Mouse (Mus musculus) embryo, embryonic 11.5 days (tissue): Measurements from ENCODE around the gene Arnt2.

Source experiments
- DNase-seq: peaks from one replicate; pipeline ENCODE4 v3.0.0-alpha.2; 2012; ENCODE audit warnings: low read depth, low spot score

The Arnt2 gene

DNA sequence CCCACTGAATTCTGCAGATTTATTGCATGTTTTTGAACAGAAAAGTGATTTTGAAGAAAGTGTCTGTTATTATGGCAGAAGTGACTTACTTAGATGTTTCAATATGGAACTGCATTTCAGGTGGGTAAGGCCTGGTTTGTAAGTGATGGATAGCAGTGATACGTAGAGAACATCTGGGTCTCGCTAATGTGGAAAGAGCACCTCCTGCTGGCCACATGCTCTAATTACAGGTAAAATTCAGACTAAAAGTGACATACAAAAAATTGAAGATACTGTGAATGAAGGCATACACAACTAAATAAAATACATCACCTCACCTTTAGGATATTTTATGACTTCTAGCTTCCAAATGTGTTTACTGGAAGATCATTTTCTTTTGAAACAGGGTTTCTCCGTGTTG lies 66.8 kb downstream of the Arnt2 start:
- DNase-seq, result no peak

DNA sequence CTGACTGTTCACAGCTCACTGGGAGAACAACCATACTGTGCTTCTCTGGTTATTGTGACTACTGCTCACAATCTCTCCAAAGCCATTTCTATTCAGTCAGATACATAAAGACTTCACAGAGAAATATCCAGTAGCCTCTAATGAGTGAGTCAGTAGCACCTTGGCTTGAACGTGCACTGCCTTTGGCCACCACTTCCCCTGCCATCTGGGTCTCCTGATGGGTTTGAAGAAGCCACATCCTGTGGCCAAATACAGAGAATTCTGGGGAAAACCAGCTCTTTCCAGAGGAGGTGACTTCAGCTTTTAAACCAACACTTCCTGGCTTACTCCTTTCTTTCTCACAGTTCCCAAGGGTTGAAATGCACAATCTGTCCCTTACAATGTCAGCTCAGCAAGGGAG lies 69.0 kb downstream of the Arnt2 start:
- no peak for DNase-seq

DNA sequence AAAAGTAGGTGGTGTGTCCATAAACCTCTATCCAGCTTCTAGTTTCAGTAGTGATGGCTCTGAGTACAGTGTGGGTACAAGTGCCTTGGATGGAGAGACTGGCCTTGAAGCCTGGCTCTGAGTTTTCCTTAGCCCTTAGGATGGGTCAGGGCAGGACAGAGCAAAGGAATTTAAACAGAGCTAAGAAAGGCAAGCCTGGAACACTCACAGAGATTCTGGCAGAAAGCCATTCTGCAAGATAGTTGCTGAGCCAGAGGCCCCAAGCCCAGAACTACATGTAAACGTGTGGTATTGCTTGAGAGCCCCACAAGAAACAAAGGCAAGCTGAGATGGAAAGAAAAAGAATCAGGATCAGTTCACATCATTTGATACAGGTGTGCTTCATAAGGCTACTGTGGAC lies 70.8 kb downstream of the Arnt2 start:
- DNase-seq, result no peak

DNA sequence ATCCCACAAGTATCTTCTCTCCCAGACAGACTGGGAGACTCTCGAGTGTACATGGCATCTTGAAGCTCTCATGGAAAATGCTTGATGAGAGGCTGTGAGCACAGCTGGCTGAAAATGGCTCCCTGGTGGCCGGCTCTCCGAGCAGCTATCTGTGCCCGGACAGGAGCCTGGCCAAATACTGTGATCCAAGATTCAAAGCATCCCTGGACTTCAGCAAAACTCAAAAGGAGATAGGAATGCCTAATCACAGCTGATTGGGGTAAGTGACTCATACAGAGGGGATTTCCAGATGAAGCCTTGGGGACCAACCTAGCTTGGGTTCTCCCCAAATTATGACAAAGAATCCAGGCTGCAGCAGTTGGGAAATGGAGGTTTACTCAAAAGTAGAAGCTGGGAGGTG lies 72.2 kb downstream of the Arnt2 start:
- no peak for DNase-seq

DNA sequence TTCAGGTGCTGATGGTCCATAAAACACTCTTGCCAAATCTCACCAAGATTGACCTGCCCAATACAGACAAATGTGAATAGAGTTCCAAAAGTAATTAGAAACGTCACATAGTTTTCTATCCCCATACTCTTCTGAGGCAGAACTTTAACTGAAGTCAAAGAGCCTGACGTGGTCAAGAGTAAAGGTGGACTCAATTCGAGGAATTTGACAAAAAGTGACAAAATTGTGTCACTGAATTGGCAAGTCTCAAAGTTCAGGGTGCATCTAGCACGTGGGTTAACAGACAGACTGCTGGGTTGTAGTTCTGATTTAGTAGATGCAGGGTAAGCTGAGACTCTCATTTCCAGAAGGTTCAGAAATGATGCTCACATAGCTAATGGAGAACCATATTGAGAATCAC lies 73.1 kb downstream of the Arnt2 start:
- DNase-seq, result no peak

DNA sequence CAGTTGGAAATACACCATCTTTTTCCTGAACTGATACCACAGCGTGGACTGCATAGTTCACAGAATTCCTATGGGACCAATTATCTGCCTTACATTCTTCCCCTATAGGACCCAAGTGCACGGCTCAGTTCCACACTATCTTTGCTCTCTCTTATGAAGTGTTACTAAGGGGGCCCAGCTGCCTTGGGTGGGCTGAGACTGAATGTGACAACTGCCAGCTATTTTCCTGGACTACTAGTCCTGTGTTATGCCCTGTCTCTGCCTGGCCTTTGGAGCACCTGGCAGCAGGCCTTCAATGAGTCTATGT lies 73.4 kb downstream of the Arnt2 start:
- DNase-seq, result no peak

DNA sequence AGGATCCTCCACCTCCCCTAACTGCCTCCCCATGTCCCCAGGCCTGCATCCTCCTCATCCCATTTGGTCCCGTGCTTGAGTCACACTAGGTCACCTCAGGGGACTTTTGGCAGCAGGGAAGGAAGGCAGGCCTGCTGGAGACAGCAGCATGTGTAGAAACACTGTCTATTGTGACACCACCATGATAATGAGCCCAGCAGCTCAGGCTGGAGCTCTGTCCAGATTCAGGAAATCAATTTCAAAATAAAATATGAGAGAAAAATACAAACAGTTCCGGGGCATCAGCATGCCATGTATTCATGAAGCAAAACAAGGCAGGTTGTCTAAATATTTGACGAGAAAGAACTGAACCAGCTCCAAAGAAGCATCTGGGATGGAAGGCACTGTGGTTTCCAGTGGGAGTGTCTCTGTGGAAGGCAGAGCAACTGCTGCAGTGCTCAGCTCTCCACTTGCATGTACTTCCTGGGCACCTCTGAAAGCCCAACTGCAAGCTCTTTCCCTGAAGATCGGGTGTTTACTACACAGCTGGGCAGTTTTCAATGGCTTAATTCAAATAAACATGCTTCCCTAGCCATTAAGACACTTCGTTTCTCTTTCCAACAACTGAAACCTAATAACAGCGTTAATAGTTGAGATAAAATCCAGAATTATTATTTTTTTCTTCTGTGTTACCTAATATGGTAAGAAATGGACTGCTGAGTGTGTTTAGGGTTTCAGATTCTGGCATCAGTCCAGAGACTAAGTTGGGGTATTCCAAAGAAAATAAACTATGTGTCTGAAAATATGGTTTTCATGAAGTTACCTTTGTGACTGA lies 74.0 kb downstream of the Arnt2 start:
- DNase-seq, result no peak

DNA sequence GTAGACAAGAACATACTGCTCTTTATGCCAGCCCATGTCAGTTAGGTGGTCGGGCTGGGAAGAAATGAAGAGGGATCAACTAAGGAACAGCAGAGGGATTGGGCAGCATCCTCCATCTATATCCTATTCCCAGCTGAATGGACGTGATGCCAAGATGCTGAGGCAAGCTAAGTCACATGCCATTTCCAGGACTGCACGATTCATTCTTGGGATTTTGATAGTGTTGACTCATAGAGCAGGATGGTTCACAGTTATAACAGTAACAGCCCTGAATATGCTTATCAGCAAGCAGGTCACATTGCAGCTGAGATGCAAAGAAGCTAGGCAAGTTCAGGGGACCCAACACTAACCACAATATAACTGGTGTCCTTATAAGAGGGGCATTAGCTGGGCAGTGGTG lies 76.0 kb downstream of the Arnt2 start:
- DNase-seq, result no peak

DNA sequence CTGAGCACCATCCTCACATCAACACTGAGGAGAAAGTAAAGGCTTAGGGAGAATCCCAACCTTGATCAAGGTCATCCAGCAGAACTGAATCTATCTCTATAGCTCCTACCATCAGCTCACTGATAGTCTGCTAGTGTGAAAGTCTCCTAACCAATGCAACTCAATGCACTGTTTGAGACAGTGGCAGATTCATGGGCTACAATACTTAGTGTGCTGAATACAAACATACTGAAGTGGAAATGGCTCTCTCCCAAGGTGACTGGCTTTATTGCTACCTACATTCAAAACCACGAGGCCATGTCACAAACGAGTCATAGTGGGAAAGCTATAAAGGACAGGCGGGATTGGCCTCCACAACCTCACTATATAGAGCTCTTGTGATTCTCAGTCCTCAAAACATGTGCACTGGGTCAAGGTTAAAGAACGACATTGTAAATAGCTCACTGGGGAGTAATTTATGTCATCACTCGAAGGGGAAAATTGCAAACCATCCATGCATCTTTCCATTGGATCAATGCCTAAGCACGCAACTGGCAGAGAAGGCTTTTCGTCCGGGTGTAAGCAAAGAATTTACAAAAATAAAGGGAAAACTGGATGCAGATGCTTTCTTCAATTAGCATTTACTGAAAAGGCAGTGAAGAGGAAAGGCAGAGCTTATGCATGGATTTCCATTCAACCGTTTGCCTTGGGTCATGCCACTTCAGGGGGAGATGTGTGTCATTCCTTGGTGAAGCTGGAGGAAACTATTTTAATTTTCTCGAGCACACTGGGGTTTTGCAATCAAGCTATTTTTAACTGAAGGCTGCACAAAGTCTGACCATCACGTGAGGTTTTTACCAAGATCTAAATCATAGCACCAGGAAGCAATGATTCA lies 77.4 kb downstream of the Arnt2 start:
- no peak for DNase-seq

DNA sequence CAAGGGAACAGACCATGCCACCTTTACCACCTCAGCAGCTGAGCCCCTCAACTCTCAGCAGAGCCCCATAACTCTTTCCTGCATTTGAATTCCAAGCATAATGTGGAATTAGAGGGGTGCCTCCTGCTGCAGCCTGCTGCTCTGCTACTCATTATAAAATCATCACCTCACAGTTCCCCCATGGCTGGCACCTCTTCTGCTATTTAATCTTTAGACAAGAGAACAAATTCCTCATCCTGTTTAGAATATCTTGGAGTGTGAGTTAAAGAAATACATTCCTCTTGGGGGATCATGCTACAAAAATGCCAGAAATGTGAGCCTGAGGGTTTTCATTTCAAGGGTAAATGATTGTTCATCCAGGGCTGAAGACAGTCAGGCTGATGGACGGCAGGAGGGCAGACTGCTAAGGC lies 80.8 kb downstream of the Arnt2 start:
- DNase-seq, result no peak

DNA sequence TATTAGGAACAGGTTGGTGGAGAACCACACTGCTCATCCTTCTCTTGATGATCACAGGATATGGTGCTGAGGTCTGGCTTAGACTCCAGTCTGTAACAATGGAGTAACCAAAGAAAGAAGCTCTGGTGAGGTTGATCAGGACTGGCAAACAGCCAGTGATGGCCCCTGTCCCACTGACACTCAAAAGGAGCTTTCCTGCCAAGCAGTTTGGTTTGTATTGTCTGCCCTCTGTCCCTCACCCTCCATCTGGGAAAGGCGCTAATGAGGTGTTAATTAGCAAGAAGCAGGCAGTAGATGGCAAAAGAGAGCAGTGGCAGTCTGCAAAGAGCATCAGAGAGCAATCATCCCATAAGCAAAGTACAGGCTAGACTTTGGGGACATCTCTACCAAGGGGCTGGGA lies 81.2 kb downstream of the Arnt2 start:
- no peak for DNase-seq

DNA sequence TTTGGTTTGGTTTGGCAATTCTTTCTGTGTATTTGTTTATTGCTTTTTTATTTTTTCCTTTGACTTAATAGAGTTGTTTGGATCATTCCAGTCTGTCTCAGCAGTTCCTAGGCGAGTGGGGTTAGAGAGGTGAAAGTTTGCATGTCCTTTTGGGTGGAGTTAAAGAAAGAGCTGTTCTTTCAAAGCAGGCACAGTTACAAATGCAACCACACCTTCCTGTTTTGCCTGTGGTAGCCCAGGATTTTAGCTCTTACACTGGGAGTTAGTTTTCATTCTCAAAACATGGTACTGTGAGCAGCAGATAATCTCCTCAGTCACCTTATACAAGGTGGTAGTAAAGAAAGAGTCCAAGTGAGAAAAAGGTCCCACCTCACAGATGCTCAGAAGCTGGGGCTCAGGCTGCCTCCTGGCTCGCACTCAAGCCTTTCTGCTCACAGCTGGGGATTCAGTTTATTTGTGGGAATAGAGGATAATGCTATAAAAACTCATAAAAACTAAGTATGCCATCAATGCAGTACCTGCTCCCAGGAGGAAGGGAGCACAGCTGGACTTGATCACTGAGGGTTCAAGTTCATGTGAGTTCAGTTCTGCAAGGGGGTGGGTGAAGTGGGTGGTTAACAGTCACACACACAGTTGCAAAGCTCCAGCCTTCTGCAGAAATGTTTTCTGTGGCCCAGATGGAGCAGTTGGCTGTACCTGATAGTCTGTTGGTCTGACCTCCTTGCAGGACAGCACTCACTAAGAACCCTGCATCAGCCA lies 84.2 kb downstream of the Arnt2 start:
- DNase-seq, result no peak

DNA sequence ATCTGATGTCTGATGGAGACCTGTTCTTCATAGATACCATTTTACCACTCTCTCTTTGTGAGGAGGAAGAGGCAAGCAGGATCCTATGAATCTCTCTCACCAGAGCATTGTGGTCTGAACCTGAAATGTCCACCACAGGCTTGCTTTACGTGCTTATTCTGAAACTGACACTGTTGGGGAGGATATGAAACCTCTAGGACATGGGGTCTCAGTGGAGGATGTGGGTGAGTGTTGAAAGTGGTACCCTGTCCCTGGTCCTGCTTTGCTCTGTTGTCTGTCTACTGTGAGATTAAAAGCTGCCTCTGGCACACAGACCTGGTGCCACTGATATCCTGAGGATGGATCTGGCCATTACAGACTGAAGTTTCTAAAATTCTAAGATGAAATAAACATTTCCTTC lies 88.4 kb downstream of the Arnt2 start:
- no peak for DNase-seq

DNA sequence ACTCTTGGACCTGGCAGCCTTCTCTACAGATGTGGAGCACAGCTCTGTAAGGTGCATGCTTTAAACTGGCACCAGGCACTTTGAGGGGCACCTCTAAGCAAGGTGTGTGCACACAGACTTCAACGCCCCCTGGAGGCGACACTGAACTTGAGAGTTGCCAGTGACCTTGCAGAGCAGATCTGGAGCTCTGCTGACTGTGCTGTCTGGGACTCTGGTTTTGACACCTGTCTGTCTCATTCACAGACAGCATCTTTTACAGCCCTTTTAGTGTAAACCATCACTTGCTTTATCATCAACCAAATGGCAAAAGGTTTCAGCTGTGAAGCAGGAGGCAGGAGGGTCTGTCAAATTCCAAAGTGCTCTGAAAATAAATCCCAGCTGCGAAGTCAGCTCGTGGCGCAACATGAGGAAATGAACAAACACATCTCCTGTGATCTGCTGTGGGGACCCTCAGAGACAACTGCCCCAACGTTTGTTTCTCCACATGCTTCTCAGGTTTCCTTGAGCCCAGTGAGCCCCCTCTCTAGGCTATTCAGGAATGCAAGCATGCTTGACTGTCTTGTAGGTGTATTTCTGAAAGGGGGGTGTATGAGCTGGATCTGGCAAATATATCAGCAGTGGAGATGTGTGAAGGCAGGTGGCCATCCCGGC lies 94.5 kb downstream of the Arnt2 start:
- no peak for DNase-seq

DNA sequence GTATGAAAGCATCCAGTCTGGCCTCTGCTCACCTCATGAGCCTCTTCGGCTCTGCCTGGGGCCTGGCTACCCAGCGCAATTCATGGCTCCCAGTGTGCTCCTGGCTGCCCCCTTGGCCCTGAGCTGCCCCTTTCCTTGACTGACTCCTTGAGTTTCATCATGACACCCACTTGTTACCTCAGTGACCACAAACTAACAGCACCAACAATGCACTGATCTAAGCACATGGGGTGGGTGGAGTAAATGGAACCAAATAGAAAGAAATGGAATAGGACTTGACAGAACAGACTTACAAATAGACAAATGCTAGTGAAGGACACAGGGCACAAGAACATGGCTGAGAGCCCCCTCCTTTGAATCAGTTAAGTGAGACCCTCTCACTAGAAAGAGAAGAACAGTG lies 95.2 kb downstream of the Arnt2 start:
- DNase-seq, result no peak

DNA sequence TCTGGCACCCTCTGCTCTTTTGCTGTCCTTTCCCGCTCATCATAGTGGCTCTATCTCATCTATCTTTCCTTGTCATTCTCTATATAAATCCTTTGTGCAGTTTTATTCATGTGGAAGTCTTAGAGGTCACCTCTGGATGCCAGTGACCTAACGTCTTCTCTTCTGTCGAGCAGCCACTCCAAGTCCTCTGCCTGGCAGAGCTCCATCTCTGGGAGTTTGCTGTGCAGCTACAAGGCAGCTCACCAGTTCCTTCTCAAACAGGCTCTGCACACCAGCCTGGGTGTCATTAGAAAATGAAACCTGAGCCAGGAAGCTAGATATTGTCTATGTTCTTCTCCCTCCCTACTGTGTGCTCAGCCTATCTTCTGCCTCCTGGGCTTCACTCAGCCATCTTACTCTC lies 98.4 kb downstream of the Arnt2 start:
- no peak for DNase-seq

DNA sequence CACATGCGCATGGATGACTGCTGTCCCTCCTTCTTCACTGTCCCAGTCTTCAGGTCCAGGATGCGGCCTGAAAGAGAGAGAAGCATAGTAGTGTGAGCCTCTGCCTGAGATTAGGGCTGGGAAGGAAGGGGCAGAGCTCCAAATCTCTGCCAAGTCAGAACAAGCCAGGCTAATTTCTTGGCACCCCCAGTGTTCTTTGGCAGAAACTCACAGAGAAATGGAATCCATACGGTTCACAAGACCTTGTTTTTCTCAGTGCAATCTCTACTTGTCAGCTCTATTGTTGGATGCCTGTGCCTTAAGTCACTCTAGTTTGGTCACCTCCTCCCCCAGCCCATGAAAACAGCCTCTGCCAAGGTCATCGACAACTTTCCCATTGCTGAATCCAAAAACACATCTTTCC lies 99.1 kb downstream of the Arnt2 start:
- DNase-seq, result no peak

DNA sequence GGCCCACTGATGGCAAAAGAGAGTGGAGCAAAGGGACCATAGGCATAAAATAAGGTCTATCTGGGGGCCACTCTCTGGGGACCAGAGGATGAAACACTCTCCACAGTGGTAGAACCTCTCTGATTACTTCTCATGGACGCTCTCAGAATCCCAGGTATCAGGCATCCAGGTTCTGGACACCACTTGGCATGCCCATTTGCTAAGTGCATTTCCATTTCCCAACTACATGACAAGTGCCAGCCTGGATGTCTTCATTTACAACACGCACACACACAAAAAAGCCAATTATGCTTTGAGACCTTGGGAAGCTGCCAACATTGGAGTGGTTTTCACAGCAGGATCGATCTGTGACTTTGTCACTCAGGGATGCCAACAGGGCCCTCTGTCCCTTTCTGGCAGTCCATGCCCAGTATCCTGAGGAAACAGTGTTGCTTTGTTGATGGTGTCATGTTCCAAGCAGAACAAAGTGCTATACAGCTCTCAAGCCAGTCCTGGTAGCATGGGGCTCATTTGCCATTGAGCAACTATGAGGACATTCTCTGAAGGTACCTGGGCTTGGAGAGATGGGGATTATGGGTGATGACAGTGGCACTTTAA lies 102.5 kb downstream of the Arnt2 start:
- no peak for DNase-seq

DNA sequence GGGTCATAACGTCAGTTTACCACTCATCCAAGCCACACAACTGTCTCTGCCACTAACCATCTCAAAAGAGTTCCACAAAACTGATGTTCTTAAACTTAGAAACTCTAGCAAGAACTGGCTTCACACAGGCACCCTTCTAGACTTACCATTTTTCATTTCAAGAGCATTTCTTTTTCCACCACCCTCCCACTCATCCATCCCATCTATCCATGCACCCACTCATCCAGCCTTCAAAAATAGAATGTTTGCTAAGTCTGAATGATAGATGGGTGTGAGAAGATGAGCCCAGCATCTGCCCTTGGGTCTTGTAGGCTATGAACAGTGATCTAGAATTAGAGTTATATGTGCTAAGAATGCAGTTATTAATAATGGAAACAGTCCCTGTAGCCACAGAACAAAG lies 109.7 kb downstream of the Arnt2 start:
- DNase-seq, result no peak

DNA sequence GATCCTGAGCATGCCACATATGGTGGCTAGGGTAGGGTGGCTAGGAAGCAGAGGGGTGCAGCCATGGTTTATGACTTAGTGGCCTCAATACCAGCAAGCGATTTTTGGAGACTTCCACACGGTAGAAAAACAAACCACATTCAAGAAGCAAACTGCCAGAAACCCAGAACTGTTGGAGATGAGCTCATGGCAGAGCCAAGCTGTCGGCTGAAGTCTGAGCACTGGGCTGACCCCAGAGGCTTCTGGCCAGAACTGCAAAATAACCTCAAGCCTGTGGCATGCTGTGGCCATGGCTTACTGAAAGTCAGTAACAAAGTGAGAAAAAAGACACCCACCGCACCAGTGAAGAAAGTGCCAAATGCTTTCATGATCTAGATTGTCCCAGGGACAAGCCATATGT lies 110.4 kb downstream of the Arnt2 start:
- no peak for DNase-seq

DNA sequence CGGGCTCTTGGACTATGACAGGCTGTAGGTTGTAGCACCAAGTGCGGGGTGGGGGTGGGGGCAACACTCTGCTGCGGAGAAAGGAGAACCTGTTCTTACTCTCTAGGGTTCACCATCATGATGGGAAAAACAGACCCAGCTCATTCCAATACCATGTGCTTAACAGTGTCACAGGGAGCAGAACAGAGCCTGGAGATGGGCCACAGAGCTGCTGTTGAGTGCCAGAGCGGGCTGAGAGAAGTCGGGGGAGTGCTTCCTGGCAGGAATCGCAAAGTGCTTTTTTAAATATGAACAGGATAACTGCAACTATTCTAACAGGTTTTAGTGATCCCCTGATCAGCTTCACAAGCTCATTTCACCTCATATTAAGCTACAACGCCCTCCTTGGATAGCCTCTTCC lies 116.9 kb downstream of the Arnt2 start:
- no peak for DNase-seq

DNA sequence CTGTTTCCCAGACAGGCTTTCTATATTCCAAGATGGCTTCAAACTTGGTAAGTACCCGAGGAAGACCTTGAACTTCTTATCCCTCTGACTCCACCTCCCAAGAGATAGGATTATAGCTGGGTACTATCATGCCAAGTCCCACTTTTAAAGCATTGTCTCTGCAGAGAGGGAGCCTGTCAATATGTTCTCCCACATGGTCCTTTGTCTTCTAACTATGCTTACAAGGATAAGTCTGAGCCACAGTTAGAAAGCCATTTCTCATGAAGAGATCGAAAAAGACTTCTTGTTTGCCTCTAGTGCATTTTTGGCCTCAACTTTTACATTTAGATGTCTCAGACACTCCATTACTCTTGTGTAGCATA lies 122.8 kb downstream of the Arnt2 start:
- no peak for DNase-seq
